Mouse (Mus musculus): ENCODE measurements at regions not wholly inside any gene's neighbourhood (a gene's known extent, or its start where the extent isn't known, plus 50 kb on each side); places are given as distances from the start of the nearest gene placed in this dataset.

DNA sequence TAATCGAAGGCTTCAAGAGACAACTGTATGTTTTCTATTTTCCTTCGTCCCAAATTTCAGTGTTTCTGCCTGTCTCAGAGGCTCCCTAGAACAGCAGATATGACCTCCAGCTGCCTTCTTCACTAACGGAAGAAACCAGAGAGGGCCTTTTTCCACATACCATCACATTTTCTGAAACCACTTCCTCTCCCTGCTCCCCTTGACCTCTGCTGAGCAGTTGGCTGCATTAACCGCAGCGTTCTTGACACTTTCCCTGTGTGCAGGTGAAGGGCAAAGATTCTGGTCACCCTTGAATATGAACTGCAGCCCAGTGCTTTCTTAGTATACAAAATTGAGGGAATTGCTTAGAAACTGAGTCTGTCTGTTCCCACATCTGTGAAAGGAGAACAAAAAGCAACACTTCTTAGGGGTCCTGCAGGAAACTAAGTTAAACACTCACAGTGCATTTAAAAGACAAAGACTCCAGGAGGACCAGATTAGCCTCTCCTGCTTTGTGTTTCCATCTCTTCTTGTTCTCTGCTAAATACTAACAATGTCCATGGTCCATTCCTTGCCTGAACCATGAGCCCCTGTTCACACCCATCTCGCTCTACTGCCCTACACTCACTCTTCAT, 98.4 kb downstream of the Akap11 start:
- Histone ChIP-seq H3K9ac (no peak overlapping the region), H3K27ac (no peak overlapping the region), H3K4me3 (no peak overlapping the region), H3K4me2 (no peak overlapping the region), H3K27me3 (no peaks in the 10 kb centered on the region), H3K4me1 (no peaks in the 10 kb centered on the region), H3K36me3 (no peaks in the 10 kb centered on the region), H3K9me3 (no peaks in the 10 kb centered on the region)
- ATAC-seq (ENCODE audit: borderline replicate concordance, extremely low read depth, low FRiP score, low TSS enrichment), result no peak
- 49% methylated on average over 6 of the region's 6 CpGs for WGBS

DNA sequence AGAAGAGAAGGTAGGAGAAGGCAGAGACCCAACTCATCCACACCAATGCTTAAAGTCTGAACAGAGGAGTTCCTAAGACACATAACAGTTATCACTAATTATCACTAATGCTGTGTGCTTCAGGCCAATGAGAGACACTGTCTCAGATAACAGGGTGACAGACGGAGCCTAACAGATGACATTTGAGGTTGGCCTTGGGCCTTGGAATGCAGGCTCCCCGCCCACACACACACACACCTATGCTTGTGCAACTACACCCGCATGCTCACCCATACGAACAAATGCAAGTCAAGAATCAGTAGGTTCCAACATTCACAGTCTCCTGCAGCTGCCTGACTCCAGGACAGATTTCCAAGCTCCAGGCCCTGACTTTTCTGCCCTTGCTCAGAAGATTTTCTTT, 100.0 kb downstream of the Akap11 start:
- Histone ChIP-seq H3K9me3 (no peaks in the 10 kb centered on the region), H3K36me3 (no peaks in the 10 kb centered on the region), H3K4me1 (no peaks in the 10 kb centered on the region), H3K4me3 (no peak overlapping the region), H3K27ac (no peak overlapping the region), H3K9ac (no peak overlapping the region), H3K27me3 (no peaks in the 10 kb centered on the region), H3K4me2 (no peak overlapping the region)
- no peak for ATAC-seq (ENCODE audit: borderline replicate concordance, extremely low read depth, low FRiP score, low TSS enrichment)
- WGBS, result 77% methylated on average over 4 of the region's 4 CpGs

DNA sequence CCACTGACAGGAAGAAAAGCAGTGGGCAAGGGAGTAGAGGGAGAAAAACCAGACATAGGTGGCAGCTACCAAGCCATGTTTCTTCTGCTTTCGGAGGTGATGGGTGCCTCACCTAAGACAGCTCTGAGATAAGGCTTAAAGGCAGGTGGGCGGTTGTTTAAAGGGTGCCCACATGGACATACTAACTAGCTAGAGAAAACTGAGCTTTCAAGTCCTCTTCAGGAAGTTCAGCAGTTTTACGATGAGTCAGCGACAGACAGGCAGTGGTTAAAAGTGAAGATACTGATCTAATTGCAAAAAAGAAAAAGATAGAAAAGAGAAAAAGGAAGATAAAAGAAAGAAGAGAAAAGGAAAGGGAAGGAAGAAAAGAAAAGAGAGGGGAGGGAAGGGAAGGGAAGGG, 100.6 kb downstream of the Akap11 start:
- Histone ChIP-seq H3K27ac (no peak overlapping the region), H3K36me3 (no peaks in the 10 kb centered on the region), H3K9ac (no peak overlapping the region), H3K4me2 (no peak overlapping the region), H3K9me3 (no peaks in the 10 kb centered on the region), H3K27me3 (no peaks in the 10 kb centered on the region), H3K4me1 (no peaks in the 10 kb centered on the region), H3K4me3 (no peak overlapping the region)
- WGBS, result 79% methylated on average over 4 of the region's 4 CpGs
- no peak for ATAC-seq (ENCODE audit: borderline replicate concordance, extremely low read depth, low FRiP score, low TSS enrichment)

- H3K36me3 ChIP-seq, result no peaks in the 10 kb centered on the region
- no peaks in the 10 kb centered on the region for H3K4me1 ChIP-seq
- WGBS, result 87% methylated on average over 10 of the region's 10 CpGs
- H3K27me3 ChIP-seq, result no peaks in the 10 kb centered on the region
- ATAC-seq (ENCODE audit: borderline replicate concordance, extremely low read depth, low FRiP score, low TSS enrichment), result no peak
- H3K9ac ChIP-seq, result no peak overlapping the region
- H3K4me3 ChIP-seq, result no peak overlapping the region
- H3K9me3 ChIP-seq, result no peaks in the 10 kb centered on the region
- H3K27ac ChIP-seq, result no peak overlapping the region
- no peak overlapping the region for H3K4me2 ChIP-seq
Measured at GRCm38 (mm10) chr14:78435561-78435960, 101.0 kb downstream of the Akap11 start.

DNA sequence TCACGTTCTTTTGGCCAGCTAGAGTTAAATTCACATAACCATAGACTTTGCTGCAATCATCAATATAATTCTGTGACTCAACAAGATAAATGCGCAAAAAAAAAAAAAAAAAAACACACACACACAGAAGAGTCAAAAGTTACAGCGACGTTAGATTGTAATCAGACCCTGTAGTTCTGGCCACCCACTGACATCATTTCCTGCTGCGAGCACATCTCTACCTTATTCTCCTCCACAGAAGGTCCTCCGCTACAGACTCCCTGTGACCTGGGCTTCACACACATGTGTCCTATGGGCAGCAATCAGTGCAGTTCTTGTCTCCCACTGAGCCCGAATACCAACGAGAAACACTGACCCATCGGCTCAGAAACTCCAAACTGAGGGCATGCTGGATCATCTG, 101.9 kb downstream of the Akap11 start:
- no peak overlapping the region for H3K27ac ChIP-seq
- H3K36me3 ChIP-seq, result no peaks in the 10 kb centered on the region
- no peaks in the 10 kb centered on the region for H3K4me1 ChIP-seq
- H3K9me3 ChIP-seq, result no peaks in the 10 kb centered on the region
- H3K27me3 ChIP-seq, result no peaks in the 10 kb centered on the region
- WGBS, result 82% methylated on average over 9 of the region's 9 CpGs
- H3K9ac ChIP-seq, result no peak overlapping the region
- no peak overlapping the region for H3K4me3 ChIP-seq
- no peak for ATAC-seq (ENCODE audit: borderline replicate concordance, extremely low read depth, low FRiP score, low TSS enrichment)
- no peak overlapping the region for H3K4me2 ChIP-seq

- H3K4me2 ChIP-seq, result no peak overlapping the region
- H3K27me3 ChIP-seq, result no peaks in the 10 kb centered on the region
- no peak overlapping the region for H3K4me3 ChIP-seq
- no peaks in the 10 kb centered on the region for H3K36me3 ChIP-seq
- no peak overlapping the region for H3K9ac ChIP-seq
- no peak overlapping the region for H3K27ac ChIP-seq
- H3K4me1 ChIP-seq, result no peaks in the 10 kb centered on the region
- WGBS, result 83% methylated on average over 4 of the region's 4 CpGs
- no peak for ATAC-seq (ENCODE audit: borderline replicate concordance, extremely low read depth, low FRiP score, low TSS enrichment)
- H3K9me3 ChIP-seq, result no peaks in the 10 kb centered on the region
Measured at GRCm38 (mm10) chr14:78434126-78434525, 102.5 kb downstream of the Akap11 start.

DNA sequence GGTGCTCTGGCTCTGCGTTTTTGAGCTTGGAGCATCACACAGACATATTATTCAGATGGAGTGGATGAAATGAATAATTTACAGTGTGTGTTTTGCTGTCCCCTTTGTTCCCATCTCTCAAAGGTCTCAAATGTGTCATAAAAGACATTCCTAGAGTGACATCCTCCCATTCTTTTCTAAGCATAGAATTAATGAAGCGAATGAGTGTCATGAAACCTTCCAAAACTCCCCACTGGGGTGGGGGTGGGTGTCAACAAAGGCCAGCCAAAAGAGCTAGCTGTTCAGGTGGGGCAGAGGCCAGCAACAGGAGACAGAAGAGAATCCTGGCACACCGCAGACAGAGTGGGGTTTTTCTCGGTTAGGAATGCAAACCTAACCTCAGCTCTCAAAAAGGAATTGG, 104.1 kb downstream of the Akap11 start:
- WGBS, result 76% methylated on average over 4 of the region's 4 CpGs
- H3K9me3 ChIP-seq, result no peaks in the 10 kb centered on the region
- no peaks in the 10 kb centered on the region for H3K27me3 ChIP-seq
- no peak overlapping the region for H3K27ac ChIP-seq
- H3K9ac ChIP-seq, result no peak overlapping the region
- H3K4me1 ChIP-seq, result no peaks in the 10 kb centered on the region
- H3K36me3 ChIP-seq, result no peaks in the 10 kb centered on the region
- ATAC-seq (ENCODE audit: borderline replicate concordance, extremely low read depth, low FRiP score, low TSS enrichment), result no peak
- H3K4me3 ChIP-seq, result no peak overlapping the region
- H3K4me2 ChIP-seq, result no peak overlapping the region

DNA sequence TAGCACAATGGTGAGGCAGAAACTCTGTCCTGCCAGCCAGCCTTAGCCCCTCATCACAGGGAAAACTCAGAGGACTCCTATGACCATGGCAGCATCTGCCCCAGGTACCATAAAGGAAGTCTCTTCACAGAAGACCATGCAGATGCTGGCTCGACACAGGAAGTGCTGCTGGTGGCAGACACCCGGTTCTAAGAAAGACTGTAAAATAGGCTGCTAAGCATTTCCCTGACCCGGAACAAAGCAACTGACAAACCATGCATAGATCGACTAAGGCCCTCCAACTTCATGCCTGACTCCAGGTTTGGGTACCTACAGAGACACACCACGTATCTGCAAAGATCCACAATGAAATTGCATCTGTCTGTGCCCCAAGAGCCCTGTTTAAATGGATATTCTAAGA, 104.7 kb downstream of the Akap11 start:
- Histone ChIP-seq H3K4me1 (no peaks in the 10 kb centered on the region), H3K27ac (no peak overlapping the region), H3K4me3 (no peak overlapping the region), H3K36me3 (no peaks in the 10 kb centered on the region), H3K9ac (no peak overlapping the region), H3K27me3 (no peaks in the 10 kb centered on the region), H3K4me2 (no peak overlapping the region), H3K9me3 (no peaks in the 10 kb centered on the region)
- no peak for ATAC-seq (ENCODE audit: borderline replicate concordance, extremely low read depth, low FRiP score, low TSS enrichment)
- WGBS, result 64% methylated on average over 5 of the region's 5 CpGs

DNA sequence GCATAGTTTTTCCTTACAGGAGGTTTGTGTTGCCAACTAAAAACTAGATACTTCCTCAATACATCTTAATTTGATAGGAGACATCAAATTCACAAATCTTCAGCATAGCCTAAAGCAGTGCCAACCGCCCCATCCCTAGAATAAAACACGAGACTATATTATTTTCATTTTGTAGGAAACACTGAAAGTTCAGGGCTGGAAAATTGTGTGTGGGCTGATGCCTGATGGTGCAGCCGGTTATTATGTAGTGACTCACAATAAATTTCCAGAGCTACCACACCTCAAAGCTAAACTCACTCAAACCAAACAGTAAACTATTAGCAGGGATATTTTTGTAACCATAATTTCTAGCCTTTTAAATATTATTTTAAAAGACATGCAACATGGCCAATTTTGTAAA, 105.2 kb downstream of the Akap11 start:
- H3K4me3 ChIP-seq, result no peak overlapping the region
- no peaks in the 10 kb centered on the region for H3K27me3 ChIP-seq
- no peaks in the 10 kb centered on the region for H3K9me3 ChIP-seq
- H3K27ac ChIP-seq, result no peak overlapping the region
- no peak overlapping the region for H3K9ac ChIP-seq
- no peak for ATAC-seq (ENCODE audit: borderline replicate concordance, extremely low read depth, low FRiP score, low TSS enrichment)
- 78% methylated on average over 3 of the region's 3 CpGs for WGBS
- no peak overlapping the region for H3K4me2 ChIP-seq
- no peaks in the 10 kb centered on the region for H3K4me1 ChIP-seq
- H3K36me3 ChIP-seq, result no peaks in the 10 kb centered on the region

- no peak overlapping the region for H3K4me2 ChIP-seq
- ATAC-seq (ENCODE audit: borderline replicate concordance, extremely low read depth, low FRiP score, low TSS enrichment), result no peak
- H3K36me3 ChIP-seq, result no peaks in the 10 kb centered on the region
- H3K27ac ChIP-seq, result no peak overlapping the region
- WGBS, result 79% methylated on average over 10 of the region's 10 CpGs
- H3K9ac ChIP-seq, result no peak overlapping the region
- H3K27me3 ChIP-seq, result no peaks in the 10 kb centered on the region
- no peaks in the 10 kb centered on the region for H3K9me3 ChIP-seq
- no peaks in the 10 kb centered on the region for H3K4me1 ChIP-seq
- no peak overlapping the region for H3K4me3 ChIP-seq
Measured at GRCm38 (mm10) chr14:78428233-78429019, 108.2 kb downstream of the Akap11 start.

GRCm38 (mm10) chr14:78427062-78427461, 109.5 kb downstream of the Akap11 start:
- no peak overlapping the region for H3K4me2 ChIP-seq
- 51% methylated on average over 3 of the region's 3 CpGs for WGBS
- no peaks in the 10 kb centered on the region for H3K4me1 ChIP-seq

DNA sequence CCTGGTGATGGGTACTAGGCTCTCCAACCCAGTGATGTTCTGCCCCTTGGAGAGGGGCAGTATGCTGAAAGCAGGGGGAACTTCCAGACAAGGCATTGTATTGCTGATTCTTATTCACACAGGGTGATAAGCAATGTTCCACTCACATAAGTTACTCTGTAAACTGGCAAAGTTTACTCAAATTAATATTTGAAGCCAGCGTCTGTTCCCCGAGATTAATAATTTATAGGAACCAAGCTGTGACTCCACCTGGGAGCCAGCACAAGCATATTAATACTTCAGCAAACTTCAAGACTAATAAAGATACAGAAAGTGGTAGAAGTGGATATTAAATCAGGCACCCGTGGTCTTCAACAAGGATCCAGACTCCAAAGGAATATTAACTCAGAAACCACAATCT, 114.0 kb downstream of the Akap11 start:
- H3K9me3 ChIP-seq, result no peaks in the 10 kb centered on the region
- 76% methylated on average over 3 of the region's 3 CpGs for WGBS
- H3K4me3 ChIP-seq, result no peak overlapping the region
- H3K27ac ChIP-seq, result no peak overlapping the region
- no peaks in the 10 kb centered on the region for H3K27me3 ChIP-seq
- no peak overlapping the region for H3K9ac ChIP-seq
- H3K4me2 ChIP-seq, result no peak overlapping the region
- no peaks in the 10 kb centered on the region for H3K36me3 ChIP-seq
- no peaks in the 10 kb centered on the region for H3K4me1 ChIP-seq
- no peak for ATAC-seq (ENCODE audit: borderline replicate concordance, extremely low read depth, low FRiP score, low TSS enrichment)

More at GRCm38 (mm10) chr14:78427062-78427461, 109.5 kb downstream of the Akap11 start:
- H3K27ac ChIP-seq, result no peak overlapping the region
- H3K9me3 ChIP-seq, result no peaks in the 10 kb centered on the region
- H3K27me3 ChIP-seq, result no peaks in the 10 kb centered on the region
- no peak for ATAC-seq (ENCODE audit: borderline replicate concordance, extremely low read depth, low FRiP score, low TSS enrichment)
- no peak overlapping the region for H3K4me3 ChIP-seq
- H3K9ac ChIP-seq, result no peak overlapping the region
- no peaks in the 10 kb centered on the region for H3K36me3 ChIP-seq
